Mouse (Mus musculus): ENCODE measurements around the gene Krt81.

The Krt81 gene

DNA sequence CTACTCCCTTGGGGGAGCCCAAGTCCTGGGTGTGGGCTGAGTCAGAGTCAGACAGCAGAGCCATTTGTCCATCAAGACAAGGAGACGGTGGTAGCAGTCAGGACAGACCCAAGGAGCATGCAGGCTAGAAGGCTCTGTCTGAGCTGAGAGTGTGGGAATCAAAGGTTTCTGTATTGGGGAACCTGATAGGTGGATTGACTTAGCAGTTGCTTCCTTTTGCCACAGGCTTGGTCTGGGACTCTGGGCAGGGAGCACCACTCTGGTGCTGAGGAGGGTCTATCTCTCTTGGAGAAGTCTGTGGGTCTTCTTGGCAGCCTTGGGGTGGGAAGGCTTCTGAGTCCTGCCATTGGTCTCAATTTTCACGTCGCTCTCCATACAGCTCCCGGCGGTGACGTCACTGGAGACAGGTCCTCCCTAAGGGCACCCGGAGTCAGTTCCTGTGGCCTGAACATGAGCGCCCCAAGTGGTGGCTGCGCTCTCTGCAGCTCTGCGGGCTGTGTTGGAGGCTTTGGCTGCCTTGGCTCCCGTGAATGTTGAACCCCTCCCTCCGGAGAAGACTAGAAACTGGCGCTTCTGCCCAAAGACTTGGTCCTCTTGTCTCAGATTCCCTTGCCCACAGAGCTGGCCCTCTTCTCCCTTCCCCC lies 10.3 kb downstream of the Krt81 start:
- DNase-seq = peak; percentile 65

DNA sequence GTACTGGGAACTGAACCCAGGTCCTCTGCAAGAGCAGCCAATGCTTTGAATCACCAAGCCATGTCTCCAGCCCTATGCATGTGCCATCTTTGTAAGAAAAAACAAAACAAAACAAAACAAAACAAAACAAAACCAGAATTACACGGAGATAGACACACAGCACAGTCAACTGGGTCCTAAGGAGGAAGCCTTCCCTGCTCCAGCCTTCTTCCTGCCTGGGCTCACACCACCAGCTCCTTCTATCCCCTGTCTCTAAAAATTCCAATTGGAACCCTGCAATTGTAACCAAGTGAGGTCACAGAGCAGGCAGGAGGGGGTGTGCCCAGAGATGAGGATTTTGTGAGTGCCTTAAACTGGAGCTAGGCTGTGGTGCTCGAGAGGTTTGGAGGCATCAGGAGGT lies 16.1 kb downstream of the Krt81 start, which contains the start of gene Krt88:
Gene Krt88 (plus strand): TSS at position 301 of the 400 bp plus-strand sequence.
- DNase-seq = no peak

DNA sequence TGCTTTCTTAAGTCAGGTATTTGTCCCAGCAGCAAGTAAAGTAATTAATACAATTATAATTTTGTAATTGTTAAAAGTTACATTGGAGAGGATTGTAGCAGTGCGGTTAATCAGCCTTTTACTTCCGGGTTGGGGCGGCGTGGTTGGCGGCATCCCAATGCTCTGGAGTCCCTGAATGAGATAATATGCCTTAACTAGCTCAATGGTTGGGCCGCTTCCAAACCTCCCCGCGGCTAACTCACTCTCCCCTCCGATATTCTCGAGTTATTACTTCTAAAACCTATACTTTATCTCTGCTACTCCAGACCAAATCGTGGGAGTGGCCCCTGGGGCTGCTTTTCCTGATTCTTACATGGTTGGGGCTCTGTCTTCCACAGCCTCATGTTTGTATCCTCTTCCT lies 17.0 kb downstream of the Krt81 start:
- DNase-seq = no peak

DNA sequence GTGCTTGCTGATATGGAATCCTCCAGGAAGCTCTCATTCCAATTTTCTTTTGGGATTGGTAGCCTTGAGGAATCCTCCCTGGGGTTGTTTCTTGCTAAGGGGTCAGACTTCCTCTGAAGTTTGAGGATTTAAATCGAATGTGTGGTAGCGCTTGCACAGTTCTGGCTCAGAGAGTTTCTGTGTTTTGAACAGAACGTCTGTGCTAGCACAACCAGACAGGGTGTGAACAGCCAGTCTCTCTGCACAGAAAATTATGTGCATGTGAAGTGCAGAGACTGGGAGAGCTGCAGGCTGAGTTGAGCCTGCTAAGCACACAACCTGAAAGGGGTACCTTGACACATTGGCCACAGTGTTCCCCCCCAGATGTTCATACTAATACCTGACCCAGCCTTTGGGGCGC lies 22.7 kb downstream of the Krt81 start:
- DNase-seq = no peak

DNA sequence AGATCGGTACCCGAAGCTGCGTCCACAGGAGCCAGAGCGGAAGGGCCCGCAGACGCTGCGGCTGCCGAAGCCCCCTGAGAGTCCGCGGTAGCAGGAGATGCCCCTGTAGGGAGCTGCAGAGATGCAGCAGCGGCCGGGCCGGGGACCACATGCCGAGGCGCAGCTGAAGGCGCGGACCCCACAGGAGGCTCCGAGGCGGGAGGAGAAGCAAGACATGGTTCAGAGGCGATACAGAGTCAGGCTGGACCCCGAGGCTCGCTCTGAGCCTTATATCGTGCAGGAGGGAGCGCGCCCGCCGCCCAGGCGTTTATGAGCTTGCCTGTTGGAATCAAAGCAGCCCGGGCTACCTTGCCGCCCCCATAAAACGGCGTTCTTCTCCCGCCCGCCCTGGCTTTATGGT lies 25.0 kb downstream of the Krt81 start, which contains the start of gene Krt87:
Gene Krt87 (minus strand): TSS at position 250 of the 400 bp plus-strand sequence.
- no peak for DNase-seq

DNA sequence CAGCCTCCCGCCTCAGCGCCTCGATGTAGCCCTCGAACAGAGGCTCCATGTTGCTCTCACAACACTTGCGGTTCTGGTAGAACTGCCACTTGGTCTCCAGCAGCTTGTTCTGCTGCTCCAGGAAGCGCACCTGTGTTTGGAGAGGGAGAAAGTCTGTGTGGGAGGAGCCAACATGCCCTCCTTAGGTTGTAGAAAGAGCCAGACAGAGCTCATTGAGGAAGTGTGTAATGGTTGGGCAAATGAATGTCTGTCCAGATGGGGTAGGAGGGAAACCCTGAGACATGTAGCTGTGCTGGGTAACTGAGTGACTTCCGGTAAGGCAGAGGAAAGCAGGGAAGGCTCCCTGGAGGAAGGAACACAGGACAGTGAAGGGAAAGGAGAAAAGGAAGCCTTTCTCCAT lies 26.9 kb downstream of the Krt81 start:
- no peak for DNase-seq

DNA sequence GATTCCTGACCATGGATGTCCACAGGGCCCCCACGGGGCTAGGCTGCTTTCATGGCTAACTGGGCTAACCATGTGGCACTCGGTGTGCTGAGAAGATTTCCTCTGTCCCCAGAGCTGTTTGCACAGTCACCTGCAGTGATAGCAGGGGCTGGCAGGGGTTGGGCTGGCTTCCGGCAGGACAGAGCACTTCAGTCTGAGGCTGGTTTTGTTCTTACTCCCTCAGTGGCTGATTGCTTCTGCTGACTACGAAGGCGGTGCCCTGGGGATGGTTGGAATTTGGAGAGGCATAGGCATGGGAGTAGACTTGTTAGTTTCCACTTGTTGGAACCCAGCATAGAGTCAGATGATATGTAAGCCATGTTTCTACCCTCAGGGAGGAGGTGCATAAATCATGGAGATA lies 38.6 kb downstream of the Krt81 start:
- no peak for DNase-seq

DNA sequence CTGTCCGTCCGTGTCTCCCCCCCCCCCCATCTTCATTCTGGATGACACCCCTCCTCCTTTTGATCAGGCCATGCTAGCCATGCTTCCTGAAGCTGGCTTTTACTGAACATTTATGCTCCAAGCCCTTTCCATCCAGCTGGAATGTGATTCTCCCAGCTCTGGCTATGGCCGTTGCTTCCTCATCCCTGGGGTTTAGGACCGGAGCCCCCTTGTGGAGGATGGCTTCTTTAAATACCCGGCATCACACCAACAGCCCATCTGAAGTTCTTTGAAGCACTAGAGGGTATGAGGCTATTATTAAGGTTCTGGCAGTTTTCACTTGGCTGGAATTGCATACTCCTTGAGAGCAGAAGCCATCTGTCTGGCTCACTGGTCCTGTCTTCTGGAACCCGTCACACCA lies 42.6 kb downstream of the Krt81 start:
- DNase-seq = no peak

DNA sequence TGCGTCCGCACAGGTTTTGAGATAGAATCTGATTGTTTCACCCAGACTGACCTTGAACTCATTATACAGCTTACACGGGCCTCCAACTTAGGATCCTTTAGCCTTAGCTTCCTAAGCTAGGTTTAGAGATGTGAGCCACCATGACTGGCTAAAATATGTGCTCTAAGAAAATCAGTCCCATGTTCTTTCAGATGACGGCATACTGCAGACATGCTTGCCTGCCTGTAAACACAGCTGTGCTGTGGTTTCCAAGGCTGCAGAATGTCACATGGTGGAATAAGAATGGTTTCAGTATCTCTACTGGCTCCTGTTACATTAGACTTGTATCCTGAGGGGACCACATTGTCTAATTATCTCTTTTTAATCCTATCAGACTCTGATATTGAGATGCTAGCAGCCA lies 44.6 kb downstream of the Krt81 start:
- no peak for DNase-seq

DNA sequence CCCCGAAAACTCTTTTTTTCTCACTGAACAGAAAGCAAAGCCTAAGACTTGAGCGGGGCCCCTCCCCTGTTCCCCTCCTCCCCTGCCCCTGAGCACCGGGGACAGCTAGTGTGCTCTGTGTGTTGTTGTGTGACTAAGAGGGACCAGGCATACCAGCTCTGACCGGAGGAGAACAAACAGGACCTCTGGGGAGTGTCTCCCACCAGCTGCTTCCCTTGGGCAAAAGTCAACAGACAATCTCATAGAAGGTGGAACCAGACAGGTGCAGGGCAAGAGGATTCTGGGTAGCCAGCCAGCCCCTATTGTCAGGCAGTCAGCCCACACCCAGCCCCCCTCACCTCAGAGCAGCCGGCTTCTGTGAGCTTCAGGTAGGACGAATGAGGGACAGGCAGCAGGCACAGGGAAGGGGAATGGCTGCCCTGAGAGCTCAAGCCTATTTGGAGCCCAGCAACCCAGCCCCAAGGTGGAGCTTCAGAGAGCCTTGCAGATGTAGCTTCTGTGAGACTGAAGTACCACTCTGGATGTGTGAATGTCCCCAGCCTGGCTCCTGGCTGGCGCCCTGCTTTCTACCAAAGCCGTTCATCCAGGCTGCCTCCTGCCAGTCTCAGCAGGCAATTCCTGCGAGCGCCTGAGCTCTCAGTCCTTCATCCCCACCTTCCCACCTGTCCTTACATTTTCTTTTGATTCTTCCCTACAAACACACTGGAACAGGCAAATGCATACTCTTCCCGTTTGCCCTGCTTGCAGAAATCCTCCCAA lies 48.6 kb downstream of the Krt81 start:
- DNase-seq = peak; percentile 45

DNA sequence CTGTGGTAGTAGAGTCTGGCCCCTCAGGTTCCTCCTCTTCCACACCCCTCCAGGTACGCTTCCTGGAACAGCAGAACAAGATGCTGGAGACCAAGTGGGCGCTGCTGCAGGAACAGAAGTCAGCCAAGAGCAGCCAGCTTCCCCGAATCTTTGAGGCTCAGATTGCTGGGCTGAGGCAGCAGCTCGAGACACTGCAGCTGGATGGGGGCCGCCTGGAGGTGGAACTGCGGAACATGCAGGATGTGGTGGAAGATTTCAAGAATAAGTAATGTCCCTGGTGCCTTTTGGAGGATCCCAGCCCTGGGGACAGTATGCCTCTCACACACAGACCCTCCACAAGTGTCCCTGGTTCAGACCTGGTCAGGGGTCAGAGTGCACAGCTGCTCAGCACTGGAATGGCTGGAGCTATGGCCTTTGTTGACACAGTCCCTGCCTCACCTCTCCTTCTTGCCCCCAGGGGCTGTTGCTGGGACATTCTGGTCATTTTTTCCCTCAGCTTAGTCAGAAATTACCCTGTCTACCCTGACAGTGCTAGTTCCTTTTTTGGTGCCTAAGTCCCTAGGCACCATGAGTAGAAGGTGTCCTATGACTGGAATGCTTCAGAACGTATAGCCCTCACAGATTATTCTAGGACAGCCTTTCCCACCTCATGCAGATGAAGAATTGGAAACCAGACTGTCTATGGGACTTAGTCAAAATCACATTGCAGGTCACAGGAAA lies 49.5 kb downstream of the Krt81 start:
- DNase-seq = no peak

DNA sequence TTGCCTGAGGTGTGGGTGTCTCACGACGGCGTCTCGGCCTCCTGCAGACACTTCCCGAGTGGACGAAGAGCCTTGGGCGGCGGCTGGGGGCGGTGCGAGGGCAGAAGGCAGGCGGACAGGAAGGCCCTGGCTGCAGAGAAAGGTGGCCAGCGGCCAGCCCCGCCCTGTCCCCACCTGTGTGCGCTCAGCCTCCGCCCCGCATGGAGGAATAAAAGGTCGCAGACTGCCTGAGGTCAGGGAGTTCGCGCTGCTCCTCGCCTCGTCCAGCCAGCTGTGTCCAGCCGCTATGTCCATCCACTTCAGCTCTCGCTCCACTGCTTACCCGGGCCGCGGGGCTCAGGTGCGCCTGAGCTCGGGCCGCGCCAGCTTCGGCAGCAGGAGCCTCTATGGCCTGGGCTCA lies 51.4 kb downstream of the Krt81 start:
- no peak for DNase-seq

DNA sequence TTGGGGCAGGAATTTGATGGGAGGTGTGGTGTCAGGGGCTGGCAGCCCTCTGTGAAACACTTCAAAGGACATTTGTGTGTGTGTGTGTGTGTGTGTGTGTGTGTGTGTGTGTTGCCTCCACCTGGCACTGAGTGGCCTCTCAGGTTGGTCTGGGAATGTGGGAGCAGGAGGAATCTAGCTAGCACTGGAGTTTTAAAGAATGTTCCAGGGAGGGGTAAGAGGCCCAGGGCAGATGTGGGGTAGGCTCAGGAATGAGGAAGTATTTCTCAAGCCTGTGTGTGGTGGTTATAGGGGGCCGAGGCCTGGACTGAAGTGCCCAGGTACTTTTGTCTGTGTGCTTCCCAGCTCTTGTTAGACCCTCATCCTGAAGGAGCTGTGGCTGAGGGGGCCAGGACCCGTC lies 52.8 kb downstream of the Krt81 start, which contains the start of gene Krt7:
Gene Krt7 (plus strand): TSS at position 269 of the 400 bp plus-strand sequence.
- no peak for DNase-seq
